Mouse (Mus musculus) urinary bladder, postnatal 10 days (tissue): ENCODE results near the gene Arnt2.

ENCODE experiments used
- DNase-seq: peaks from one replicate; pipeline ENCODE4 v3.0.0; 2022; ENCODE audit warnings: low spot score

Arnt2 gene

DNA sequence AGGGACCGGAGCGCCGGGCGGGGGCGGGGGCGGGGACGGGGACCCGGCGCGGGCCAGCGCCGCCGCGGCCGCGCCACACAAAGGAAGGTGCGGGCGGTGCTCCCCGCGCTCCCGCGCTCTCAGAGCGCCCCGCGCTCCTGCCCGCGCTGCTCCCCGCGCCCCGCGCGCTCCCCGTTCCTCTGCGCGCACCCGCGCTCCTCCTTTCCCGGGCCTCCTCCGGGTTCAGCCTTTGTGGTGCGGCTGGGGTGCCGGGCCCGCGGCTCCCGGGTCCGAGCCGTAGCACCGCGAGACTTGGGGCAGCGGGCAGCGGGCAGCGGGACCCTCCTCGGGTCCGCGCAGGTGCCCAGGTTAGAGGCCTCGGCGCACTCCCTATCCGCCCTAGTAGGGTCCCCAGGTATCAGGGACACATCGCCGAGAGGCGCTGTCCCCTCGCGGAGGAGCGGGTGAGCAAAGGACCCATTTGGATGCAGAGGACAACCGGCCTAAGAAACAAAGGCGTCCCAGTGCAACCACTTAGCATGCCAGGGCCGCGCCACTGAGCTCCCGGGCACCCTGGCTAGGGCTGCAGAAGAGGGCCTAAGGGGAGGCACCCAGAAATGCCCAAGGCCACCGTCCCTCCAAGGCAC lies at the start of gene Arnt2:
Arnt2 (minus strand) TSS at position 281 of the 626 bp plus-strand sequence.
- DNase-seq: no peak

DNA sequence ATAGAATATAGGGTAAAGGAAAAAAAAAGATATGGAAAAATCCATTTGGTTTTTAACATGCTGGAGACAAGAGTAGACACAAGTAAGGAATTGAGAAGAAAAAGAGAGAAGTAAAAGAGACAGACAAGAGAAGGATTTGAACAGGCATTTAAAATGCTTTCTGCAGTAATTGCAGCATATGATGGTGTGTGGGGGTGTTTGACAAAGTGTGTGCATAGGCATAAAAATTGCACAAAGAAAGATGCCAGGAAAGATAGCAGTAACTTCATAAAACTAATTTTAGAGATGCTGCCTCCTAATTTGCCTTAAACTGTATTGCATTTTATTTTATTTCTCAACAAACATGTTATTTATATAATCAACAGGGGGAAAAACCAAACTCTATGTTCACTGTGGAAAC lies 41.7 kb upstream of the Arnt2 start:
- DNase-seq: no peak

DNA sequence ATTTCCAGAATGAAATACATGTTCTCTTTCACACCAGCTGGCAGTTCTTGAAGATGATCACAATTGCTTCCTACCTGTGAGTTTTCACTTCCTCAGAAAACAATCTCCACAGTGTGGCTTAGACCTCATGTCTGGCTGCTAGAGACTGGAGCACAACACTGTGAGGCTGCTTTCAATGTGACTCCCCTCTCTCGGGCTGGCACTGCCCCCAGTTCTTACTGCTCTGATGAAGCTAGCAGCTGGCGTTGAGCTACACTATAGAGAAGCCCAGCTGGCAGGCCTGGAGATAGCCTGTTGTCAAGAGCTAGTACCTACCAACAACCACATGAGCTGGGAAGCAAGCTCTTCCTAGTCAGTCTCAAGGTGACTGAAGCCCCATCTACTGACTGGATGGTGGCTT lies 39.1 kb upstream of the Arnt2 start:
- no peak for DNase-seq

DNA sequence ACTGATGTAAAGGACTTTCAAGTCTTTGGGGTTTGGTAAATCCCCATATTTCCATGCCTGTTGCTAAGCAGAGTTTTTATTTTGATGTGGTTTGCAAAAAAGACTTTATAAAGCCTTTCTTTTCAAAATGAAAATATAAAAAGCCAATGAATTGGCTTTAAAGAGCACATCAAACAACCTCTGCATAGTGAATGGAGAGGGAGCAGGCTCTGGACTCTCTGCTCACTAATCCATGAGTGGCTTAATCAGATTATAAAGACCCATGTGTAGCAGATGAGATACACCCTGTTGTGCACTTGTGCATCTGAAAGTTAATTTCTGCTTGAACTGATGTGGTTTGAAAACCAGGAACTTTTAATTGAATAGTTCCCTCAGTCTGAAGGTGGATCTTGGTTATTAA lies 38.5 kb upstream of the Arnt2 start:
- DNase-seq: no peak

DNA sequence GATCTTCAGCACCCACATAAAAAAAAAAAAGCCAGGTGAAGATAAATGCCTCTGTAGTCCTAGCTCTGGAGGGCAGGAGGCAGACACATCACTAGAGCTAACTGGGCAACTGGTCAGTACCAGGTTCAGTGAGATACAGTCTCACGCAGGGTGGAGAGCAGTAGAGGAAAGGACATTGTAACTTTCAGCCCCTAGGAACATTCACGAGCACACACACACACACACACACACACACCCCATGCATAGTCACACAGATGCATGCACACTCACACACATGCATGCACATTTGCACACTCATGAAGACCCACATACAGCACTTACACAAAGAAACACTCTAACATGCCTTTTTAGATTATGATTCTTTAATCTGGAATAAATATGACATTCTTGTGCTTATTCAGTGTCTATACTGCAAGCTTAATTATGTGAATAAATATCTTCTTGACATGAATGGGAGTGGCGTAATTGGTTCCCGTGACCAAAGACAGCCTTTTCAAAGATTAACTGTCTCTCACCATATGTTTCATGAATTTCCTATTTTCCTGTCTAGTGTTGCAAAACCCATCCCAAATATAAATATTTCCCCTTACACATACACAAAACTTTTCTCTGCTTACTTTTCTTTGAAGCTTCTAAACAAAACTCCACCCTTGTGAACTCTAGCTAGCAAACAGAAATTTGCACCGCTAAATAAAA lies 37.9 kb upstream of the Arnt2 start:
- DNase-seq: no peak

DNA sequence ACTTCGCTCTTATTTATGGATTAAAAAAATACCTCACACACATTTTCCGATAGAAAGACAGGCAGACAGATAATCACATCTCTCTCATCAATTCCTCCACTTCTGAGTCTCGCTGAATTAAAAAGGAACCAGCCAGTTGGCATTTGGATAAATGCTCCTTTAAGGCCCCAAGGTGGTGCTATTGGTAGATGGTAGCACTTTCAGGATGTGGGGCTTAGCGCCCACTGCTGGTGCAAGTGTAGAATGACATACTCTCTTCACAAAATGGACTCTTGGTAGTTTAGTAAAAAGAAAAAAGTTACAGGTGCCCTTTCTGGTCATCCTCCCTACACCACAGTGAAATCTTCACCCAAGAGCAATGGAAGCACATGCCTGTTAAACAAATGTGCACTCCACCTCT lies 37.1 kb upstream of the Arnt2 start:
- DNase-seq: no peak

DNA sequence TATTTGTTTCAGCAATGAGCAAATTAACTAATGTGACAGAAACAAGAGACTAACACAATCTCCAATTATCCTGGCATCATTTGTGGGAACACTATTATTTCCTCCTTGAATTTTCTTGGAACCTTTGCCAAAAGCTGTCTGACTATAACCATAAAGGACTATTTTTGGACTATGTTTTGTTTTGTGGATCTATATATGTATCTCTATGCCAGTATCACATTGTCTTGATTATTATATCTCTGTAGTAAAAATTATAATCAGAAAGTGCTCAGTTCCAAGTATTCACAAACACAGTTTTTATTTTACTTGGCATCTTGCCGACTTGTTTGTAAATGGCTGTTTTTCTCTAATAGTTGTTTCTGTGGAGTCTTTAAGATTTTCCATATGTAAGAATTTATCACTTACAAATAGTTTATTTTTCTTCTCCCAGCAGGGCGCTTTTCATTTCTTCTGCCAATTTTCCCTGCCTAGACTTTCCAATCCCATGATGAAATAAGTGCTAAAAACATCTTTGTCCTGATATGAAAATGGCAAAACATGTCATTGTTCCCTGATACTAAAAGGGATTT lies 32.5 kb upstream of the Arnt2 start:
- no peak for DNase-seq

DNA sequence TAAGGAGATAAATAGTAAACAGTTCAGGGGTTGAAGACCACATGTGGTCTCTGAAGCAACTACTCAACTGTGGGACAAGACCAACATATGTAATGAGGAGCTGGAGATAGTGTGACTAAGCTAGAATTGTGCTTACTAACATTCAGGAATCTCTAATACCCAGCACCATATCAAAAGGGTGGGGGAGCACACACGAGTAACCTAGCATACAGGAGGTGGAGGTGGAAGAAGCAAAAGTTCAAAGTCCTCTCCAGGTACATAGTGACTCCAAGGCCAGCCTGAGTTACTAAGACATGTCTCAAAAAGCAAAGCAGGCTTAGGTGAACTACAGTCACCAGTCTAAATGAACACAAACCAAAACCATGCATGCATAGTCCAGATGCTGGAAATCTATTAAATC lies 29.6 kb upstream of the Arnt2 start:
- no peak for DNase-seq

DNA sequence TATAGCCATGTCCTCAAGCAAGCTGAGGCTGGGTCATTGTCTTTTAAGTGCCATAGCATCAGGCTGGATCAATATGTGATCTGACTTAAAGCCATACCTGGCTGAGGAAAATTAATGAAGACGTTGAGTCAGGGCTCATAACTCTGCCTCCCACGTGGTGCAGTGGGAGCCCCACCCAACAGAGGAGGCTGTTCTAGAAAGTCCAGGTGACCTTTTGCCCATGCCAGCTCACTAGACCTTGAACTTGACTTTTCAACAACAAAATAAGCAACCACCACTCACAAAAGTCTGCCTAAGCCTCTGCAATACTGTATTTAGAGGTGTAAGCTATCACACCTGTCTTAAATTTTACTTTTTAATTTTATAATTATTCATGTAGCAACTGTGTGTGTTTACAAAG lies 24.9 kb upstream of the Arnt2 start:
- DNase-seq: no peak

DNA sequence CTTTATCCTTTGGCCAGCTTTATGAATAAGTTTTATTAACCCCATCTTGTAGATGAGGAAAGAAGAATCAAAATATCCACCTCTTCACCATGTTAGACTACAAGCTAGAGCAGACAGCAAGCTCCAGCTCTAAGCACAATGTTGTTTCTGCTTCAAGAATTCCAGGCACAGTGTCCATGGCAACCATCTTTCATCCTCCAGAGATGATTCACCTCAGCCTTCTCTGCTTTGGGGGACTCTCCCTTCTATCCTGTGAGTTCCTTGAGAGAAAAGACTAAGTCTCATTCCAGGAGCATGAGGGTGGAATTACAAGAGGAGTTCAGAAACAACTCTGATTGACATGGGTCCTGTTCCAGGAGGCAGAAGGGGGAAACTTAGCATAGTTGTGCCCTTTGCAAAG lies 22.2 kb upstream of the Arnt2 start:
- no peak for DNase-seq

DNA sequence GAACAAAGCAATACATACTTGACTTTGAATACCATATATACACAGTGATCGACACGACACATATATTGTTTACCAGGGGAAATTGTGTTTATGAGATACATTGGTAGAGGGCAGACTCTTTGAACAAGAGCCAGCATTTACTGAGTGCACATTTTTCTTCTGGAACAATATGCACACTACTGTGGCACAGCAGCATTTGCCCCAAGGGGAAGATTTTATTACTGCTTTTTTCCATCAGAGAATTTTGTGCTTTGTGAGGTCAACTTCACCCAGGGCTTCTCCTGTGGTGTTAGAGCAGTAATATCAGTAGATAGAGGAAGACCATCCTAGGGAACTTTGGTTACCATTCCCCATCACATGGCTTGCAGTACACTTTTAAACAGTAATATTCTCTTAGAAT lies 17.2 kb upstream of the Arnt2 start:
- DNase-seq: no peak

DNA sequence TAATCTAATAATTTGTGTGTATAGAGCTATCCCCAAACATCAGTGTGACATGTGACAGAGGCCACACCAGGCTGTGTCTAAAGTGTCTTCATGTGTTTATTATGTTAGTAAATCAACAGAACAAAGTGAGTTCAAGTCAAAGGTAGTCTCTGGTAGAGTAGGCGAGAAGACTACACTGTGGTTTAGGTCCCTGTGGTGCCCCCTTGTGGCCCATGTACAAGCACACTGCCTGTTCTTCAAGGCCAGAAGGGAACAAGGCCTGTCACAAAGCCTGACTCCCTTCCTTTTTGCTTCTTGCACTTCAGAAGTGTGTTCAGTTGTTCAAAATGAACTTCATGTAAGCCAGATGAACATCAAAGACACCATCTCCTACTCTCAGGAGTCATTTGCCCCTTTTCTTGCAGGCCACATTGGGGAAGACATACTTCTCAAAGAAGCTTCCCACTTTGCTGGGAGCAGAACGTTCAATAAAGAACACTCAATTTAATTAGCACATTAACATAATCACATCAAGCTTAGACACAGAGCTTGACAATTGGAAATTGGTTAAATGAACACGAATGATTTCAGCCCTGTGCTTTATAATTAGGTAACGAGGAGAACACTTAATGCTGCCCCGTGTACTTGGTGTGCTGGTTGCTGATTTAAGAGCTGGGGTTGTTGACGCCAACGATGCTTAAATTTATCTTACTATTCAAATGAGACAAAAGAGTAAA lies 14.9 kb upstream of the Arnt2 start:
- DNase-seq: no peak

DNA sequence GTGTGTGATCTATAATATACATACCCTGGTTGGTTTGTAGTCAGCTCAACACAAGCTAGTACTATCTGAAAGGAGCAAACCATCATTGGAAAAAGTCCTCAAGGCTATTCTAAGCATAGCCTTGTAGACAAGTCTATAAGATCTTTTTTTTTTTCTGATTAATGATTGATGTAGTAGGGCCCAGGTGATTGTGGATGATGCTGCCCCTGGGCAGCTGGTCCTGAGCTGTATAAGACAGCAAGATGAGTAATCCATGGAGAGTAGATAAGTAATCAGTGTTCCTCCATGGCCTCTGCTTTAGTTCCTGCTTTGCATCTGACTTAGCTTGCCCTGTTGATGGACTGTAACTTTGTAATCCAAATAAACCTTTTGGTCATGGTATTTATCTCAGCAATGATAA lies 11.8 kb upstream of the Arnt2 start:
- no peak for DNase-seq

DNA sequence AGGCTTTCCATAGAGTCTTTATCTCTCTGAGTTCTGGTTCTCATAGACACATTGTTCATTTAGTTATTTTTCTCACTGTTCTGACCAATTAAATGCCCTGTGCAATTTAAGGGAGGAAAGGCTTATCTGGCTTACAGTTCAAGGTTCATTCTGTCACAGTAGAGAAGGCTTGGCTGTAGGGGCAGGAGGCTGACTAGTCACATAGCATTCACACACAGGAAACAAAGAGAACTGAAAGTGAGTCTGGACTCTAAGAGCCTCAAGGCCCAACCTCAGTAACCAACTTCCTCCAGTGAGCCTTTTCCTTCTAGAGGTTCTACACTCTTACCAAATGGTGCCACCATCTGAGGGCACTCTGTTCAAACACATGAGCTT lies 11.3 kb upstream of the Arnt2 start:
- DNase-seq: no peak

DNA sequence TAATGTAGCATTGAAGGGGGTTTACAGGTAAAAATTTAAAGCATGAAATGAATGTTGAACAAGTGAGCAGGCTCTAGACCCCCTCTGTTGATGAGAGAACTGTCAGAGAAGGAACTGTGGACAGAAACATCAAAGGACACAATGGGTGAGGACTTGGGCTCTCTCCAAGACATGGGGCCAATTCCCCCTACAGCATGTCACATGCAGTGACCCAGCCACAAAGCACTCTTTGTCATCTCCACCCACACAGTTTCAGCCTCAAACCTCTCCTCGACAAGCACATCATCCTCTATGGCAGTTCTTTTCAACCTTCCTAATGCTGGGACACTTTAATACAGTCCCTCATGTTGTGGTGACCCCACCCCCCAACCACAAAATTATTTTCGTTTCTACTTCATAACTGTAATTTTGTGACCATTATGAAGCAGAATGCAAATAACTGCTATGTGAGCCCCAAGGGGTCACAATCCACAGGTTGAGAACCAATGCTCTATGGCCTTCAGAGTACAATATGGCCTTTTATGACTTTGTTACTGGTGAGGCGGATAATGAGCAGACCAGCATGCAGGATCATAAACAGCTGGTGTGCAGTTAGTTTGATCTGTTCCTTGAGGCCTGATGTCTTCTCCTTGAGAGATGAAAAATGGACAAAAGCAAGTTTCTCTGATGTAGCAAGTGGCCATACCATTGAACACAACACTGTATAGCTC lies 10.8 kb upstream of the Arnt2 start:
- no peak for DNase-seq

DNA sequence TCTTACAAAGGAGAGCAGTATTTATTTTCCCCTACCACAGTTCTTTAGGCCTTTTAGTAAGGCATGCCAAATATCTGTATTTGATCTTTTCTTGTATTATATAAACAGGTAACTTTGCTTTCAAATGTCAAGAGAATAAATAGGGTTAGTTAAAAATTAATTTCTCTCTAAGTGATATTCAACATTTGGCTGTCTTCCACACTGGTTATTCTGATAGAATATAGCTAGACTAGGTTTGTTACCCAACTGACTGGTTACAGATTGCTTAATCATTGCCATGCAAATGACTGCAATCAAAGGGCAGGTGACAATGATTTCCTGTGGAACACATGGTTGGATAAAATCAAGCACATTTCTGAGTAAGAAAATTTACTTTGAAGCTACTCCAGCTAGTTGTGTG lies 7.5 kb upstream of the Arnt2 start:
- no peak for DNase-seq

DNA sequence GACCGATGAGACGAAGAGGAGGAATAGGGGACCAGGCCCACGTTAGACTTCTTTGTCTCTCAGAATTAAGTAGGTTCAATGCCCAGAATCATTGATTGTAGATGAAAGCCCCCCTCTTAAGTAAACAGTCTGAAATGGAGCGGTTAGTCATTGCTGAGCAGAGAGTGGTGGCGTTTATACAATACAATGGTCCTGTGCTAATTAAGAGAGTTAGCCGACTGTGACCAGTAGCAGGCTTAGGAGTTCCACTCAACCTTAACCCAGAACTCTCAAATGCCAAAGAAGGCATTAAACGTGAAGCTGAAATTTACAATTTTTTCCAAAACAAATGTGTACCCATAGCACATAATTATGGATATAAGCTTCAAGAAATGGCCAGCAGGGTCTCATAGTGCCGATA lies 2.6 kb upstream of the Arnt2 start:
- DNase-seq: no peak

DNA sequence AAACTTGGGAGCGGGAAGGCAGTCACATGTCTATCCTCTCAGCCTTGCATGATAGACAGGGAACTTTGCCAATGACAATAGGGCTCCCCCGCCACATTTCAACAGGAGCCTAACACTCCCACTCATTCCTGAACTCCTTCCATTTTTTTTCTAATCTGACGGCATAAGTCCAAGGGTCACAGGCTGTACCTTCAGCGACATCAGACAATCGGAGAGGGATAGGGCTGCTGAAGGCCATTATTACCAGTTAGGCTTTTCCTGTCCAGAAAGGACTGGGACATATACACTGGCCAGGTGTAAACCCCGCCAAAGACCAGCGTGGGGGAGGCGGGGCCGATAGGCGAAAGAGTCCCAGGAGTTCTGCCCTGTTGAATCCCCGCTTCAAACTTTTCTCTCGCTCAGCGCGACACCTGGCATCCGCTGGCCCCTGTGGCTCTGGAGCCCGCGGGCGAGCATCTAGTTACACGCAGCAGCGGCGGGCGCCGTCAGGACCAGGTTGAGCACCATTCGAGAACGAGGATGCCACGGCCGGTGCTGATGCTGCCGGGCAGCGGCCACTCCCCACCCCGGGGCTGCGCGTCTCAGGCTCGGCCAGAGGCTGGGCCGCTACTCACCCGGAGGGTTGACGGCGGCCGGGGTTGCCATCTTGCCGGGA lies 608 bp downstream of the Arnt2 start:
- DNase-seq: no peak

DNA sequence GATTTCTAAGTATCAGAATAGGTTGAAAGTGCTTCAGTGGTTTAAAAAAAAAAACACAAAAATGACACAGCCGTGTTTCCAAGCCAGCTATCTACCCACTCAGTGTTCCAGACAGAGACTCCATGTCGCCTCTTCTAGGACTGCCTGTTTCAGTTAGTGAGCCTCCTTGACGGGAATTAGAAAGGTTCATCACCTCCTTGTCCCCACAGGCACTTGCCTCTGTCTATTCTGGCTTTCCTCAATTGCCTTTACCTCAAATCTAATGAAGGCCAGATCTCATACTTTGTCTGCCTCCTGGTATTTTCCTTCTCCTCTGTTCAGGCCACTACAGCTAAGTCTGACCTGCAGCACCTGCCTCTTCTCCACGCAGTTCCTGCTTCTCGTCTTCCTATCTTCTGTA lies 1.7 kb downstream of the Arnt2 start:
- DNase-seq: no peak

DNA sequence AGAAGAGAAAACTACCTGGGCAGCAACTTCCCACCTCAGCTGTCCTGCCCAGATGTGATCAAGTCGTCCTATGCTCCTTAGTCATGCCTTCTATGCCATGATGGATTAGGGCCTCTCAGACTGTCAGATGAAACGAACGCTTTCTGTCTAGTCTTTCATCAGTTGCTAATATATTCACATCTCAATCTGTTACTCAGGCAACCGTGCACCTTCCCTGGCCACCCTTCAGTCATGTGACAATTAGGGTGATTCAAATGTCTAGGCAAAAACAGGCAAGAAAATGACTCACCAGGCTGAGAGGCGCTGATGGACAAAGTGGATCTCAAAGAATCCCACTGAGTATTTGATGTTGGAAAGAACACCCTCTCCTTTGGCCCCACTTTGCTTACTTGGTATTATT lies 6.6 kb downstream of the Arnt2 start:
- no peak for DNase-seq

DNA sequence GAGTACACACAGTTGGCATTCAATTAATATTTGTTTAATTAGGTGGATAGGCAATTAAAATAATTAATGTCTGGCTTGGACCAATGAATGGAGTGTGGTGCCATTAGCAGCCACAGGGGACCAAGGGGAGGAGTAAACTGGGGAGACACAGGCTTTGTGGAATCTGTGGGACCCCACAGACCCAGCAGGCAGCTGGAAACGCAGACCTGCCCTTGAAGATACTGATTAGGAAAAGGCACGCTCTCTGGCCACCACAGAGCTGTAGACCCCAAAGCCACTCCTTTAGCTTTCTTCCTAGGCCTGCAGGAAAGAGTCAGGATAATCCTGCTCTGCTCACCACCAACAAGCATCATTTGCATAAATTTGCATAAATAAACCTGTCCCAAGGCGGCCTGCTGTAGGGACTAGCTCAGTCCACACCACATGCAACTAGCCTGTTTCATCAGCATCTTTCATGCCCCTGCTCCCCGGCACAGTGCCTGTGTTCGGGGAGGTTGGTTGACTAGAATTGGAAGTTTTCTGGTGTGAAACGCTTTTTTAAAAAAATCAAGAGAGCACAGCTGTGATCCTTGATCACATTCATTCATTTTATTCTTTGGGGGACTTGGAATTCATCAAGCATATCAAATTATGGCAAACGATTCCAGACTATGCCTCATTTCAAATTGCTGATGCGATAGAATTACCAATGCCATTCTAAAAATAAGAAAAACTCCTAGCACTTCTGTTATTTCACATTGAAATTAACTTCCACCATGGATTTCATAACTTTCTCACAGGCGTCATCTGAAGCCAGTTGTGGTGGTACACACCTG lies 8.1 kb downstream of the Arnt2 start:
- DNase-seq: no peak
